Mouse (Mus musculus) spleen, adult 2 months (tissue): ENCODE data around the gene Prrt1. TPM values are rescaled to one million over a fixed set of nuclear protein-coding genes. Genes with fewer than 3 reads are reported as not detected.
A peak's percentile ranks its signal among the peaks of the same experiment; 100 is the strongest.

Source experiments
- DNase-seq, 2 experiments: peaks; one replicate each; pipeline versions ENCODE4 v3.0.0 to v3.0.0-alpha.2; 2012 to 2021; ENCODE audit warnings: low spot score in 2 of 2, low read depth in 1 of 2
- H3K27ac ChIP-seq: fragments of 200-500 bp; 2 replicates; pipeline ENCODE4 v1.5.1; 2012; ENCODE audit warnings: low read length, inconsistent platforms; ENCODE audit not compliant: insufficient read depth
- H3K27me3 ChIP-seq: fragments of 200-500 bp; 2 replicates; pipeline ENCODE4 v1.6.1; 2012; ENCODE audit warnings: mild to moderate bottlenecking, moderate library complexity, low read length, inconsistent platforms; ENCODE audit not compliant: control insufficient read depth, insufficient read depth
- H3K36me3 ChIP-seq: fragments of 200-500 bp; 2 replicates; pipeline ENCODE4 v1.6.1; 2012; ENCODE audit warnings: mild to moderate bottlenecking, low read length, inconsistent platforms; ENCODE audit not compliant: control insufficient read depth, insufficient read depth
- H3K4me1 ChIP-seq: fragments of 200-500 bp; 2 replicates; pipeline ENCODE4 v1.6.1; 2011; ENCODE audit warnings: inconsistent platforms; ENCODE audit not compliant: control insufficient read depth, insufficient read depth, insufficient read length
- H3K4me3 ChIP-seq: fragments of 200-500 bp; 2 replicates; pipeline ENCODE4 v1.5.1; 2011; ENCODE audit warnings: mild to moderate bottlenecking, inconsistent platforms; ENCODE audit not compliant: insufficient read depth, insufficient read length; ENCODE audit errors: extremely low read depth
- CTCF ChIP-seq: fragments of 200-500 bp; IDR thresholded peaks from 2 replicates; pipeline ENCODE4 v1.5.1; 2011; ENCODE audit warnings: mild to moderate bottlenecking, inconsistent platforms; ENCODE audit not compliant: insufficient read depth, insufficient read length, insufficient replicate concordance; ENCODE audit errors: extremely low read depth
- POLR2A ChIP-seq: fragments of 200-500 bp; IDR thresholded peaks from 2 replicates; pipeline ENCODE4 v1.6.1; 2011; ENCODE audit warnings: low read depth, low read length, inconsistent platforms
- WGBS: fragments of 180-500 bp; shearing (Covaris S2); methylation state at CpG from one replicate; pipeline ENCODE4 v1.1.7; 2018; 5-methylcytosine and 5-hydroxymethylcytosine counted together
- polyA plus RNA-seq: library from polyadenylated mRNA; depleted of rRNA; stranded (reverse); fragments of >200 nt; gene quantifications from 2 replicates; pipeline ENCODE4 v1.2.3, GENCODE M21; 2012

Gene Prrt1
- polyA plus RNA-seq, 1 experiment, result 9.5 TPM

- Histone ChIP-seq H3K36me3 (peaks cover 5% of the 10 kb centered on the region; the same call in 1 of the 2 replicates), H3K27ac (no peak overlapping the region), H3K4me1 (no peaks in the 10 kb centered on the region), H3K27me3 (no peaks in the 10 kb centered on the region), H3K4me3 (no peak overlapping the region)
- peak; percentile 61 to 81 for DNase-seq
- 9% methylated on average over 6 of the region's 6 CpGs for WGBS
- no peak for TF ChIP-seq POLR2A
- peak; percentile 69; the same call in 1 of the 2 replicates for TF ChIP-seq CTCF
Observed at GRCm38 (mm10) chr17:34618999-34619398, 10.3 kb upstream of the Prrt1 start.

GRCm38 (mm10) chr17:34621006-34621405 lies 8.3 kb upstream of the Prrt1 start:
- Histone ChIP-seq H3K36me3 (peaks cover 3% of the 10 kb centered on the region; the same call in 1 of the 2 replicates), H3K27me3 (no peaks in the 10 kb centered on the region), H3K4me3 (no peak overlapping the region), H3K4me1 (no peaks in the 10 kb centered on the region), H3K27ac (no peak overlapping the region)
- no peak for TF ChIP-seq CTCF
- TF ChIP-seq POLR2A, result no peak
- no peak for DNase-seq
- 98% methylated on average over 8 of the region's 8 CpGs for WGBS

- TF ChIP-seq CTCF (no peak), POLR2A (no peak)
- Histone ChIP-seq H3K4me1 (peaks cover 4% of the 10 kb centered on the region; the same call in 1 of the 2 replicates), H3K27ac (no peak overlapping the region), H3K36me3 (peaks cover 3% of the 10 kb centered on the region; the same call in 1 of the 2 replicates), H3K4me3 (no peak overlapping the region), H3K27me3 (no peaks in the 10 kb centered on the region)
- DNase-seq, result no peak
- 89% methylated on average over 9 of the region's 9 CpGs for WGBS
Observed at GRCm38 (mm10) chr17:34623161-34623560, 6.2 kb upstream of the Prrt1 start.

- no peak for DNase-seq
- no peaks in the 10 kb centered on the region for H3K27me3 ChIP-seq
- no peak overlapping the region for H3K4me3 ChIP-seq
- peaks cover 4% of the 10 kb centered on the region; the same call in 1 of the 2 replicates for H3K4me1 ChIP-seq
- WGBS, result 92% methylated on average over 3 of the region's 3 CpGs
- peaks cover 3% of the 10 kb centered on the region; the same call in 1 of the 2 replicates for H3K36me3 ChIP-seq
- TF ChIP-seq POLR2A (no peak), CTCF (no peak)
- no peak overlapping the region for H3K27ac ChIP-seq
Observed at GRCm38 (mm10) chr17:34624981-34625380, 4.4 kb upstream of the Prrt1 start.

- H3K4me3 ChIP-seq, result peak overlapping the region; percentile 60; the same call in 1 of the 2 replicates
- no peak overlapping the region for H3K27ac ChIP-seq
- peaks cover 3% of the 10 kb centered on the region; the same call in 1 of the 2 replicates for H3K36me3 ChIP-seq
- DNase-seq, result no peak
- peaks cover 13% of the 10 kb centered on the region for H3K4me1 ChIP-seq
- WGBS, result 65% methylated on average over 16 of the region's 16 CpGs
- no peak for TF ChIP-seq CTCF
- no peak for TF ChIP-seq POLR2A
- H3K27me3 ChIP-seq, result peaks cover 8% of the 10 kb centered on the region; the same call in 1 of the 2 replicates
Observed at GRCm38 (mm10) chr17:34626062-34626772, 3.1 kb upstream of the Prrt1 start.

- H3K36me3 ChIP-seq, result peaks cover 3% of the 10 kb centered on the region; the same call in 1 of the 2 replicates
- no peak for DNase-seq
- peak; percentile 6; the same call in 1 of the 2 replicates for TF ChIP-seq CTCF
- no peak for TF ChIP-seq POLR2A
- H3K27ac ChIP-seq, result peak overlapping the region; percentile 6; the same call in 1 of the 2 replicates
- H3K4me3 ChIP-seq, result peak overlapping the region; percentile 60
- peaks cover 16% of the 10 kb centered on the region for H3K4me1 ChIP-seq
- under 1% methylated on average over 15 of the region's 18 CpGs for WGBS
- H3K27me3 ChIP-seq, result peaks cover 9% of the 10 kb centered on the region; the same call in 1 of the 2 replicates
Observed at GRCm38 (mm10) chr17:34626773-34627092, 2.6 kb upstream of the Prrt1 start.
